Mouse (Mus musculus) hindlimb bud, embryonic 11.5 days (tissue): Measurements from ENCODE around the gene 2200002J24Rik.
"Not testable (repeated sequence)": the region's sequence is repeated elsewhere in the genome, so short reads cannot be mapped to it uniquely, and the experiment has no call there.

Experiments used
- DNase-seq: peaks from one replicate; pipeline ENCODE4 v3.0.0-alpha.2; 2012; ENCODE audit warnings: low read depth, low spot score; ENCODE audit errors: extremely low spot score

The 2200002J24Rik gene

GRCm38 (mm10) chr7:30728214-30728613 lies 29.5 kb downstream of the 2200002J24Rik start:
- DNase-seq = no peak

GRCm38 (mm10) chr7:30728739-30729395 lies 30.1 kb downstream of the 2200002J24Rik start:
- no peak for DNase-seq

- DNase-seq = peak; percentile 66
Measured at GRCm38 (mm10) chr7:30729396-30730063, 30.8 kb downstream of the 2200002J24Rik start, which contains the start of gene Tmem147. Gene Tmem147 (minus strand): TSS chr7:30729540.

- DNase-seq = not testable (repeated sequence)
Measured at GRCm38 (mm10) chr7:30730064-30730722, 31.5 kb downstream of the 2200002J24Rik start.

- no peak for DNase-seq
Measured at GRCm38 (mm10) chr7:30736211-30736610, 37.5 kb downstream of the 2200002J24Rik start.

GRCm38 (mm10) chr7:30742570-30742969 lies 43.8 kb downstream of the 2200002J24Rik start:
- not testable (repeated sequence) for DNase-seq

- not testable (repeated sequence) for DNase-seq
Measured at GRCm38 (mm10) chr7:30743617-30744016, 44.9 kb downstream of the 2200002J24Rik start, which contains the start of gene Gapdhs. Gene Gapdhs (minus strand): TSS chr7:30743681.

- no peak for DNase-seq
Measured at GRCm38 (mm10) chr7:30744022-30744598, 45.4 kb downstream of the 2200002J24Rik start.

- DNase-seq = no peak
Measured at GRCm38 (mm10) chr7:30747525-30748204, 48.9 kb downstream of the 2200002J24Rik start.
